Comparison of ENCODE assay signal across 30 mouse cellular contexts in the genomic region with DNA sequence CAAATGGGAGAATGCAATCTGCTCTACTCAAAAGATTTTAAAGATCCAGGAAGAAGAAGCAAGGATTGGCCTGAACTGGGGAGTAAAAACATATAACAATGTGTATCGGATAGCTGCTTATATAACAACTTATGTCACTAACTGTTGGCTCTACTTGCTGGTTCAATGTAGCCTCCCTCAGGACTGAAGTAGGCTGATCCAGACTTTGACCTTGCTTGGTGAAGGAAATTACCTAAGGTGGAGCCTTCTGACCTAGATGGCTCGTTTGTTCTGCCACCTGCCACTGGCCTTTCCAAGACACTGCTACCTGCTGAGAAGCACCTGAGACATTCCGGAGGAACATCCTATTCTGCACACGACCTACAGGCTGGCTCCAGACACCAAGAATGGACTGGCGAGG. TPM values are rescaled to one million over a fixed set of nuclear protein-coding genes. Genes with fewer than 3 reads are reported as not detected.
DNase-seq lines count a peak whose midpoint lies in the region; ATAC-seq and TF ChIP-seq lines count a peak whose summit lies in the region.
"Had no signal": no experiment of that assay in that cellular context is flagged by ENCODE, and none has a peak within 500 bp of the region (broad histone marks: within the 10 kb centered on the region; RNA-seq: fewer than 3 reads in every experiment).

No protein-coding gene starts in this region.

- TF ChIP-seq CTCF in ES-Bruce4 (IDR thresholded peaks at IDR 0.05; ENCODE audit: low read depth, low read length): no peak
- TF ChIP-seq CTCF in thymus, adult 2 months (IDR thresholded peaks at IDR 0.05; ENCODE audit: borderline replicate concordance, control insufficient read depth, extremely low read depth, insufficient read depth, low read length, poor library complexity): no peak

- no peak overlapping the region for H3K9ac ChIP-seq in ES-Bruce4 (ENCODE audit: low read depth, poor library complexity, severe bottlenecking)
- no peak overlapping the region for H3K9ac ChIP-seq in intestine, embryonic 16.5 days (ENCODE audit: low read depth, low read length)
- H3K9ac ChIP-seq: embryonic facial prominence, embryonic 12.5 days; forebrain, embryonic 13.5 days; forebrain, embryonic 15.5 days; forebrain, postnatal 0 days had no signal

- H3K4me1 ChIP-seq in ES-Bruce4 (ENCODE audit: control insufficient read depth, insufficient read depth, low read length): no peaks in the 10 kb centered on the region
- no peaks in the 10 kb centered on the region for H3K4me1 ChIP-seq in intestine, embryonic 16.5 days (ENCODE audit: control insufficient read depth, insufficient read depth, low read length)
- H3K4me1 ChIP-seq in thymus, adult 2 months (replicated peaks; ENCODE audit: control insufficient read depth, insufficient read depth, low read length): no peaks in the 10 kb centered on the region
- H3K4me1 ChIP-seq: embryonic facial prominence, embryonic 10.5 days; embryonic facial prominence, embryonic 12.5 days; forebrain, embryonic 13.5 days; forebrain, embryonic 15.5 days had no signal

- intact Hi-C loops in heart, postnatal 36 days (cut with DNase I): no loop called here

- no peak overlapping the region for H3K4me2 ChIP-seq in intestine, embryonic 16.5 days (ENCODE audit: low read depth, low read length)
- H3K4me2 ChIP-seq: embryonic facial prominence, embryonic 12.5 days; forebrain, embryonic 13.5 days; forebrain, embryonic 15.5 days had no signal

- H3K27me3 ChIP-seq in ES-Bruce4 (ENCODE audit: control insufficient read depth, insufficient read depth, low read length, poor library complexity, severe bottlenecking): no peaks in the 10 kb centered on the region
- no peaks in the 10 kb centered on the region for H3K27me3 ChIP-seq in intestine, embryonic 16.5 days (replicated peaks; ENCODE audit: control insufficient read depth, insufficient read depth, low read length)
- no peaks in the 10 kb centered on the region for H3K27me3 ChIP-seq in thymus, adult 2 months (ENCODE audit: control insufficient read depth, insufficient read depth, low read length)
- H3K27me3 ChIP-seq: CH12.LX; embryonic facial prominence, embryonic 12.5 days; forebrain, embryonic 13.5 days; forebrain, embryonic 15.5 days had no signal

- peaks cover 3% of the 10 kb centered on the region; the same call in 1 of the 2 replicates for H3K9me3 ChIP-seq in ES-Bruce4 (replicated peaks; ENCODE audit: control insufficient read depth, insufficient read depth, low read length, poor library complexity, severe bottlenecking)
- no peaks in the 10 kb centered on the region for H3K9me3 ChIP-seq in intestine, embryonic 16.5 days (ENCODE audit: control insufficient read depth, low read length)
- H3K9me3 ChIP-seq: embryonic facial prominence, embryonic 10.5 days; embryonic facial prominence, embryonic 12.5 days; forebrain, embryonic 13.5 days; forebrain, embryonic 15.5 days had no signal

- no peak overlapping the region for H3K4me3 ChIP-seq in ES-Bruce4 (ENCODE audit: low read depth, low read length)
- no peak overlapping the region for H3K4me3 ChIP-seq in intestine, embryonic 16.5 days (ENCODE audit: low read length)
- H3K4me3 ChIP-seq in thymus, adult 2 months (ENCODE audit: control insufficient read depth, insufficient read depth, low read length): no peak overlapping the region
- H3K4me3 ChIP-seq: embryonic facial prominence, embryonic 10.5 days; embryonic facial prominence, embryonic 12.5 days; forebrain, embryonic 13.5 days; forebrain, embryonic 15.5 days had no signal

- no peaks in the 10 kb centered on the region; the same call in 1 of the 2 replicates for H3K36me3 ChIP-seq in ES-Bruce4 (ENCODE audit: control insufficient read depth, insufficient read depth, low read length, poor library complexity, severe bottlenecking)
- peaks cover 6% of the 10 kb centered on the region for H3K36me3 ChIP-seq in intestine, embryonic 16.5 days (ENCODE audit: control insufficient read depth, insufficient read depth, low read length)
- 0 out of 2 replicates have a peak, but pooled peaks cover 3% of the 10 kb centered on the region for H3K36me3 ChIP-seq in thymus, adult 2 months (ENCODE audit: control insufficient read depth, insufficient read depth, low read length)
- H3K36me3 ChIP-seq: embryonic facial prominence, embryonic 12.5 days; forebrain, embryonic 15.5 days had no signal

- TF ChIP-seq EP300 in ES-Bruce4 (IDR thresholded peaks at IDR 0.05; ENCODE audit: insufficient read depth, low read depth, low read length): peak; percentile 77; the same call in 1 of the 2 replicates

- 72% methylated on average over 5 of the region's 5 CpGs for WGBS in intestine, embryonic 16.5 days
- WGBS in large intestine, adult 2 months: 28% methylated on average over 5 of the region's 5 CpGs
- WGBS in thymus, adult 2 months: 97% methylated on average over 5 of the region's 5 CpGs

- DNase-seq in heart, adult 11 months: peak; percentile 23
- no peak for DNase-seq in heart, postnatal 36 days
- peak; percentile 79 for DNase-seq in large intestine, adult 2 months (ENCODE audit: low read depth, low spot score)
- no peak for DNase-seq in neural tube, embryonic 10.5 days (ENCODE audit: extremely low spot score, low spot score)
- DNase-seq in thymus, adult 2 months: no peak
- DNase-seq: adrenal gland, postnatal 25 days; B cell, adult 2 months; cerebellum, adult 11 months; cerebellum, adult 18-20 months; cerebellum, adult 8-10 months; cerebellum, adult 9-11 months; cerebellum, postnatal 14 days; cerebellum, postnatal 36 days; forebrain, postnatal 0 days had no signal

- H3K27ac ChIP-seq in ES-Bruce4 (ENCODE audit: insufficient read depth, low read length): no peak overlapping the region
- H3K27ac ChIP-seq in intestine, embryonic 16.5 days (ENCODE audit: low read length): no peak overlapping the region
- no peak overlapping the region for H3K27ac ChIP-seq in thymus, adult 2 months (ENCODE audit: control insufficient read depth, insufficient read depth, low read length)
- H3K27ac ChIP-seq: embryonic facial prominence, embryonic 10.5 days; embryonic facial prominence, embryonic 12.5 days; forebrain, embryonic 13.5 days; forebrain, embryonic 15.5 days had no signal

- no peak for TF ChIP-seq POLR2A in ES-Bruce4 (IDR thresholded peaks at IDR 0.05; ENCODE audit: insufficient read depth, low read length)
- no peak for TF ChIP-seq POLR2A in thymus, adult 2 months (IDR thresholded peaks at IDR 0.05; ENCODE audit: control insufficient read depth, extremely low read depth, insufficient read depth, low read length, poor library complexity)

- peak; percentile 72 for ATAC-seq in intestine, embryonic 16.5 days
- ATAC-seq in monocyte, adult 5-6 weeks (replicated peaks; ENCODE audit: insufficient number of reproducible peaks, low FRiP score, low TSS enrichment, poor library complexity, severe bottlenecking): no peak
- ATAC-seq: CD4-positive, CD25-positive, alpha-beta regulatory T cell, adult 4 months; forebrain, embryonic 13.5 days; forebrain, embryonic 15.5 days; forebrain, postnatal 0 days had no signal

RNA-seq across cellular contexts. Expression of a gene that starts 14.6 kb away (rescaled TPM):
- total RNA-seq in heart, postnatal 36 days (2021): 10 to 100 TPM; 10.3 to 13.9 TPM
- polyA plus RNA-seq in ES-Bruce4 (2011; ENCODE audit: insufficient read depth, insufficient read length, low read depth, missing spikeins): 12.1 and 19.4 TPM in 2 replicates
- polyA plus RNA-seq in intestine, embryonic 16.5 days (2015; fragmentation: Nextera tagmentation; extraction: Ambion mirVana): 12.6 and 16.0 TPM in 2 replicates
- 68.7 and 104 TPM in 2 replicates for polyA plus RNA-seq in large intestine, adult 2 months (2012; rRNA removed)
- 60.9 to 144 TPM (median 125 TPM) in 3 replicates for total RNA-seq in monocyte, adult 5-6 weeks (2017)
- polyA plus RNA-seq in thymus, adult 2 months (2012; rRNA removed): 29.0 and 32.2 TPM in 2 replicates

RNA-seq across cellular contexts. Expression of a gene that starts 41.5 kb away (rescaled TPM):
- total RNA-seq in heart, postnatal 36 days (2021): 10 to 100 TPM; 27.6 to 43.8 TPM
- polyA plus RNA-seq in ES-Bruce4 (2011; ENCODE audit: insufficient read depth, insufficient read length, low read depth, missing spikeins): not detected in 2 replicates
- polyA plus RNA-seq in intestine, embryonic 16.5 days (2015; fragmentation: Nextera tagmentation; extraction: Ambion mirVana): 0.21 and 0.23 TPM in 2 replicates
- polyA plus RNA-seq in large intestine, adult 2 months (2012; rRNA removed): 0.71 and 2.3 TPM in 2 replicates
- total RNA-seq in monocyte, adult 5-6 weeks (2017): not detected in 3 replicates
- polyA plus RNA-seq in thymus, adult 2 months (2012; rRNA removed): 0.31 and 1.0 TPM in 2 replicates
- total RNA-seq: CH12.LX, MEL had no signal

RNA-seq across cellular contexts. Expression of a gene that starts 48.1 kb away (rescaled TPM):
- total RNA-seq in heart, postnatal 36 days (2021): 10 to 100 TPM; 14.3 to 15.7 TPM
- polyA plus RNA-seq in ES-Bruce4 (2011; ENCODE audit: insufficient read depth, insufficient read length, low read depth, missing spikeins): 86.5 and 91.5 TPM in 2 replicates
- 56.4 and 60.6 TPM in 2 replicates for polyA plus RNA-seq in intestine, embryonic 16.5 days (2015; fragmentation: Nextera tagmentation; extraction: Ambion mirVana)
- 16.3 and 23.8 TPM in 2 replicates for polyA plus RNA-seq in large intestine, adult 2 months (2012; rRNA removed)
- 85.4 to 96.9 TPM (median 86.6 TPM) in 3 replicates for total RNA-seq in monocyte, adult 5-6 weeks (2017)
- polyA plus RNA-seq in thymus, adult 2 months (2012; rRNA removed): 24.6 and 25.3 TPM in 2 replicates

RNA-seq across cellular contexts. Expression of a gene that starts 48.3 kb away (rescaled TPM):
- total RNA-seq in heart, postnatal 36 days (2021): not detected
- 0.44 TPM in 1 of 2 replicates, not detected in the other for polyA plus RNA-seq in ES-Bruce4 (2011; ENCODE audit: insufficient read depth, insufficient read length, low read depth, missing spikeins)
- polyA plus RNA-seq in intestine, embryonic 16.5 days (2015; fragmentation: Nextera tagmentation; extraction: Ambion mirVana): not detected in 2 replicates
- not detected in 2 replicates for polyA plus RNA-seq in large intestine, adult 2 months (2012; rRNA removed)
- total RNA-seq in monocyte, adult 5-6 weeks (2017): not detected in 3 replicates
- polyA plus RNA-seq in thymus, adult 2 months (2012; rRNA removed): not detected in 2 replicates
- total RNA-seq: adrenal gland, adult 18-20 months; adrenal gland, postnatal 25 days; adrenal gland, postnatal 4 days; common myeloid progenitor, adult 5-6 weeks had no signal
- polyA plus RNA-seq: brain, embryonic 14.5 days; CD4-positive, CD25-positive, alpha-beta regulatory T cell, adult 4 months; embryonic facial prominence, embryonic 10.5 days; embryonic facial prominence, embryonic 12.5 days; embryonic facial prominence, embryonic 14.5 days; forebrain, embryonic 11.5 days; forebrain, embryonic 13.5 days; forebrain, postnatal 0 days had no signal

Comparison
In these comparisons a context has a peak if more than half of its experiments do, and no peak if none do; other contexts are left out.
1. DNase-seq: peak in heart, adult 11 months (single experiment) and large intestine, adult 2 months (single experiment); none in heart, postnatal 36 days (0 of 2), neural tube, embryonic 10.5 days (single experiment) and thymus, adult 2 months (single experiment).